Mouse (Mus musculus) v-Abl transformed pro-B cells (cell line): Measurements from ENCODE around the gene Afg1l.

Experiments used
- in situ Hi-C, 2 experiments: fragments of 400-800 bp; cut with MboI; formaldehyde crosslinking; loops; one replicate each; pipeline ENCODE4 v1.15.1; 2025; ENCODE audit not compliant: unreplicated experiment in 2 of 2

Afg1l gene

GRCm38 (mm10) chr10:42307980-42308686 is 170.2 kb downstream of the Afg1l start:
- in situ Hi-C loops, result loop anchor here (5.0 kb wide), 2 partner anchors 329 to 679 kb away; no protein-coding TSS in a partner anchor

GRCm38 (mm10) chr10:42306422-42306821 is 171.9 kb downstream of the Afg1l start:
- in situ Hi-C loops, result loop anchor here (5.0 kb wide), 2 partner anchors 331 to 681 kb away; no protein-coding TSS in a partner anchor

GRCm38 (mm10) chr10:42300805-42301204 is 177.6 kb downstream of the Afg1l start:
- in situ Hi-C loops, result no loop called here

- in situ Hi-C loops, result loop anchor here (5.0 to 25.0 kb wide), 8 partner anchors 318 to 1295 kb away; partner anchors contain the start of genes Ak9 (in 1 of the 2), Cd164 (in 1 of the 2) and Fig4 (in 1 of the 2)
These were observed 178.4 kb downstream of the Afg1l start for GRCm38 (mm10) chr10:42299967-42300366.

GRCm38 (mm10) chr10:42299426-42299825 is 178.9 kb downstream of the Afg1l start:
- in situ Hi-C loops, result loop anchor here (5.0 to 25.0 kb wide), 8 partner anchors 317 to 1295 kb away; partner anchors contain the start of genes Ak9 (in 1 of the 2), Cd164 (in 1 of the 2) and Fig4 (in 1 of the 2)

GRCm38 (mm10) chr10:42297954-42298353 is 180.4 kb downstream of the Afg1l start:
- in situ Hi-C loops, result loop anchor here (5.0 to 25.0 kb wide), 8 partner anchors 316 to 1293 kb away; partner anchors contain the start of genes Ak9 (in 1 of the 2), Cd164 (in 1 of the 2) and Fig4 (in 1 of the 2)

GRCm38 (mm10) chr10:42297109-42297508 is 181.3 kb downstream of the Afg1l start:
- in situ Hi-C loops, result loop anchor here (5.0 to 25.0 kb wide), 8 partner anchors 315 to 1292 kb away; partner anchors contain the start of genes Ak9 (in 1 of the 2), Cd164 (in 1 of the 2) and Fig4 (in 1 of the 2)

GRCm38 (mm10) chr10:42296559-42296958 is 181.8 kb downstream of the Afg1l start:
- in situ Hi-C loops, result loop anchor here (5.0 to 25.0 kb wide), 8 partner anchors 314 to 1292 kb away; partner anchors contain the start of genes Ak9 (in 1 of the 2), Cd164 (in 1 of the 2) and Fig4 (in 1 of the 2)

GRCm38 (mm10) chr10:42295028-42295427 is 183.3 kb downstream of the Afg1l start:
- in situ Hi-C loops, result loop anchor here (5.0 to 25.0 kb wide), 8 partner anchors 313 to 1290 kb away; partner anchors contain the start of genes Ak9 (in 1 of the 2), Cd164 (in 1 of the 2) and Fig4 (in 1 of the 2)

GRCm38 (mm10) chr10:42294392-42294791 is 184.0 kb downstream of the Afg1l start:
- in situ Hi-C loops, result loop anchor here (5.0 to 25.0 kb wide), 5 partner anchors 312 to 1290 kb away; partner anchors contain the start of genes Ak9 (in 1 of the 2), Cd164 (in 1 of the 2) and Fig4 (in 1 of the 2)

- in situ Hi-C loops, result loop anchor here (5.0 to 25.0 kb wide), 5 partner anchors 312 to 1289 kb away; partner anchors contain the start of genes Ak9 (in 1 of the 2), Cd164 (in 1 of the 2) and Fig4 (in 1 of the 2)
These were observed 184.5 kb downstream of the Afg1l start for GRCm38 (mm10) chr10:42293877-42294276.

GRCm38 (mm10) chr10:42291360-42291759 is 187.0 kb downstream of the Afg1l start:
- in situ Hi-C loops, result loop anchor here (5.0 to 25.0 kb wide), 5 partner anchors 309 to 1287 kb away; partner anchors contain the start of genes Ak9 (in 1 of the 2), Cd164 (in 1 of the 2) and Fig4 (in 1 of the 2)

- in situ Hi-C loops, result loop anchor here in 1 of 2 experiments (25.0 kb wide), 1 partner anchor 775 kb away; the partner anchor contains the start of gene Cd164
These were observed 190.7 kb downstream of the Afg1l start for GRCm38 (mm10) chr10:42287666-42288065.

- in situ Hi-C loops, result loop anchor here (10.0 to 25.0 kb wide), 2 partner anchors 384 to 766 kb away; partner anchors contain the start of gene Cd164 (in 1 of the 2)
These were observed 200.0 kb downstream of the Afg1l start for GRCm38 (mm10) chr10:42278307-42278850.

GRCm38 (mm10) chr10:42277476-42278306 is 200.7 kb downstream of the Afg1l start:
- in situ Hi-C loops, result loop anchor here (10.0 to 25.0 kb wide), 2 partner anchors 383 to 765 kb away; partner anchors contain the start of gene Cd164 (in 1 of the 2)

GRCm38 (mm10) chr10:42276507-42277345 is 201.6 kb downstream of the Afg1l start, which contains the start of gene Foxo3:
Gene Foxo3, minus strand, starts transcription at chr10:42276755.
- in situ Hi-C loops, result loop anchor here (10.0 to 25.0 kb wide), 2 partner anchors 382 to 764 kb away; partner anchors contain the start of gene Cd164 (in 1 of the 2)

GRCm38 (mm10) chr10:42275871-42276501 is 202.4 kb downstream of the Afg1l start:
- in situ Hi-C loops, result loop anchor here (10.0 to 25.0 kb wide), 2 partner anchors 381 to 764 kb away; partner anchors contain the start of gene Cd164 (in 1 of the 2)
